In the genomic region with DNA sequence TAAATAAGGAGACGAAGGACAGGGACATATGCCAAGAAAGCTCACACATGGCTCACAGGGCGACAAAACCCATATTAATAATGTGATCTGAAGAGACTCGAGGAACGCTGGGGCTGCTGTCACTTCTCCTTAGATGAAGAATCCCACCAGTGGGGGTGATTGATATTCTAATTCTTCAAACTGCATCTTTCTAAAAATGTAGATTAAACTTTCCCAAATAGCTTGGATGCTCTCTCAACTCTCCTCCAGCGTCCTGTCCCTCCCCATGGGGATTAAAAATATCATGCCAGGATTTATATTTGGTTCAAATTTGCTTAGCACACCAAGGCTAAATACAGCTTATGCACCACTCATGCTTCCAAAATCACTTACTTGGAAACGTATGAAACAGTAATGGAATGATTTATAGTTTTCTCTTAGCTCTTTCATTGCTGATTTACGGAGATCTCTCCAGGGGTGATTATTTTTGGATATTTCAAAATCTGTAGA, we compare ENCODE assay signal across 9 mouse cellular contexts.
DNase-seq lines count a peak whose midpoint lies in the region; ATAC-seq and TF ChIP-seq lines count a peak whose summit lies in the region.
"Had no signal": no experiment of that assay in that cellular context is flagged by ENCODE, and none has a peak within 500 bp of the region (broad histone marks: within the 10 kb centered on the region; RNA-seq: fewer than 3 reads in every experiment).

No protein-coding gene starts in this region.

- DNase-seq in kidney, adult 18-20 months = no peak
- DNase-seq in midbrain, embryonic 10.5 days (ENCODE audit: low spot score) = no peak
- DNase-seq in layer of hippocampus, postnatal 14 days (ENCODE audit: low spot score in 2 of 2) = no peak
- DNase-seq: right cerebral cortex, postnatal 25 days had no signal

- no peak overlapping the region for H3K9ac ChIP-seq in kidney, embryonic 14.5 days (ENCODE audit: low read depth, low read length)
- H3K9ac ChIP-seq in forebrain, embryonic 12.5 days = no peak overlapping the region; the same call in 1 of the 2 replicates

- no peaks in the 10 kb centered on the region for H3K27me3 ChIP-seq in kidney, embryonic 14.5 days (ENCODE audit: control insufficient read depth, insufficient read depth, low read length)
- H3K27me3 ChIP-seq in forebrain, embryonic 12.5 days = no peaks in the 10 kb centered on the region
- H3K27me3 ChIP-seq in midbrain, embryonic 10.5 days (ENCODE audit: low read depth, poor library complexity, severe bottlenecking) = no peaks in the 10 kb centered on the region

- peaks cover 63% of the 10 kb centered on the region for H3K4me1 ChIP-seq in kidney, embryonic 14.5 days (ENCODE audit: control insufficient read depth, insufficient read depth, low read length)
- peaks cover 15% of the 10 kb centered on the region for H3K4me1 ChIP-seq in cortical plate, adult 2 months (ENCODE audit: control insufficient read depth, insufficient read depth, low read length)
- H3K4me1 ChIP-seq in forebrain, embryonic 12.5 days = peaks cover 96% of the 10 kb centered on the region
- peaks cover 87% of the 10 kb centered on the region for H3K4me1 ChIP-seq in midbrain, embryonic 10.5 days

- TF ChIP-seq CTCF in cortical plate, adult 2 months (IDR thresholded peaks at IDR 0.05; ENCODE audit: extremely low read depth, insufficient read depth, low read length) = no peak

- no peaks in the 10 kb centered on the region for H3K36me3 ChIP-seq in kidney, embryonic 14.5 days (ENCODE audit: control insufficient read depth, insufficient read depth, low read length)
- no peaks in the 10 kb centered on the region for H3K36me3 ChIP-seq in forebrain, embryonic 12.5 days (replicated peaks)
- H3K36me3 ChIP-seq in midbrain, embryonic 10.5 days = no peaks in the 10 kb centered on the region

- no peak overlapping the region for H3K4me2 ChIP-seq in kidney, embryonic 14.5 days (replicated peaks; ENCODE audit: low read depth, low read length)
- peak overlapping the region; percentile 39; the same call in 1 of the 2 replicates for H3K4me2 ChIP-seq in forebrain, embryonic 12.5 days

- no peaks in the 10 kb centered on the region for H3K9me3 ChIP-seq in kidney, embryonic 14.5 days (ENCODE audit: control insufficient read depth, low read length)
- no peaks in the 10 kb centered on the region for H3K9me3 ChIP-seq in forebrain, embryonic 12.5 days
- H3K9me3 ChIP-seq in midbrain, embryonic 10.5 days (replicated peaks) = no peaks in the 10 kb centered on the region

- 47% methylated on average over 7 of the region's 7 CpGs for WGBS in kidney, embryonic 14.5 days
- WGBS in forebrain, embryonic 12.5 days = 41% methylated on average over 7 of the region's 7 CpGs
- WGBS in midbrain, embryonic 10.5 days = 59% methylated on average over 7 of the region's 7 CpGs

- no peak overlapping the region for H3K4me3 ChIP-seq in kidney, embryonic 14.5 days (ENCODE audit: low read length)
- no peak overlapping the region for H3K4me3 ChIP-seq in cortical plate, adult 2 months (ENCODE audit: insufficient read depth, low read length)
- no peak overlapping the region for H3K4me3 ChIP-seq in forebrain, embryonic 12.5 days (replicated peaks)
- peak overlapping the region; percentile 30; the same call in 1 of the 2 replicates for H3K4me3 ChIP-seq in midbrain, embryonic 10.5 days

- ATAC-seq in kidney, embryonic 14.5 days (ENCODE audit: low FRiP score, low TSS enrichment) = no peak
- no peak for ATAC-seq in forebrain, embryonic 12.5 days (ENCODE audit: low FRiP score)
- no peak for ATAC-seq in monocyte, adult 5-6 weeks (replicated peaks; ENCODE audit: insufficient number of reproducible peaks, low FRiP score, low TSS enrichment, poor library complexity, severe bottlenecking)
- no peak for ATAC-seq in erythroblast, adult 5-6 weeks (replicated peaks; ENCODE audit: low FRiP score, poor library complexity, severe bottlenecking)

- H3K27ac ChIP-seq in kidney, embryonic 14.5 days (ENCODE audit: low read depth, low read length) = peak overlapping the region; percentile 67; the same call in 1 of the 2 replicates
- 0 out of 2 replicates have a peak overlapping the region, but pooled peaks have one; percentile 66 for H3K27ac ChIP-seq in cortical plate, adult 2 months (ENCODE audit: insufficient read depth, low read length)
- peak overlapping the region; percentile 96 for H3K27ac ChIP-seq in forebrain, embryonic 12.5 days
- H3K27ac ChIP-seq in midbrain, embryonic 10.5 days (replicated peaks) = peak overlapping the region; percentile 91

- TF ChIP-seq POLR2A in cortical plate, adult 2 months (IDR thresholded peaks at IDR 0.05; ENCODE audit: extremely low read depth, insufficient read depth, low read length) = no peak
